Mouse (Mus musculus): ENCODE measurements around the gene Zfp960. TPM values are rescaled to one million over a fixed set of nuclear protein-coding genes. Genes with fewer than 3 reads are reported as not detected.
"Not testable (repeated sequence)": the region's sequence is repeated elsewhere in the genome, so short reads cannot be mapped to it uniquely, and the experiment has no call there.

The Zfp960 gene
- polyA plus RNA-seq (2012; ENCODE audit: insufficient read depth, insufficient read length, missing spikeins), result 1.5 and 2.6 TPM in 2 replicates

DNA sequence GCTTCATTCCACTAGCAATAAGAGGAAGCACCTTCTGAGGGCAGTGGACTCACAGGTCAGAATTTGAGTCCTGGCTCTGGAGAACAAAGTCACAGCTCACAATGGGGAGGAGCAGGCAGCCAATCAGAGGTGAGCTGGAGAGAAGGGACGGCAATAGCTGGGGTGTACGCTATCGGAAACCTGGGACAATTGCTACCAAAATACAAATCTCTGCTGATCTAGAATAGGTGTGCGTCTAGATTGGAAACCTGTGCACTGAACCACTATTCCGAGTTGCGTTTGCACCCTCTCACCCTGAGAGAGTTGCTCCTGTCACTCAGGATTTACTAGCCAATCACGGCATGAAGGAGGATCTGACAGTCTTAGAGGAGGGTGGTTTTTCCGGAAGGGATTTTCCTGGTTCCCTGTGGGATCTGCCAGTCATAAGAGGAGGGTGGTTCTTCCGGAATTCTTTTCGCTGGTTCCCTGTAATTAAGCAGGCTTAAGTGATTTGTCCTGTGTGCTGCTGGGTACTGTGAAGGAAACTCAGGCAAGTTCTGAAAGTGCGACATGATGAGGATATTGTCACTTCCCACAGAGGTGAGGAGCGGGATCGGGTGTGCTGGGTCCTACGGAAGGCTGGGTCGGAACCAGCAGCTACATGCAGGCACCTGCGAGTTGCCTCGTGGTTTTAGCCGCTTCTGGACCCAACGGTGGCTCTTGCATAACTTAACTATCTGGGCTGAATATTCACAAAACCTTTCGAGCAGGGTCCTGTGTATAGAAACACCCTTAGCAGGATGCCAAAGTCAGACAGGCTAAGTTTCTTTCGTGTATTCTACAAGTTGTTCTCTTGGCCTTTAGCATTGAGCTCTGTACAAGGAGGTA is at the start of gene Zfp960:
Gene Zfp960, plus strand, starts transcription at position 486 of the 867 bp plus-strand sequence.
- H3K4me1 ChIP-seq (ENCODE audit: control insufficient read depth, insufficient read depth, low read length); H3K27ac ChIP-seq (ENCODE audit: insufficient read depth, low read depth, low read length): not testable (repeated sequence)
- peak within 1 kb of the TSS; percentile 60 for H3K4me3 ChIP-seq (ENCODE audit: insufficient read depth, low read length)

DNA sequence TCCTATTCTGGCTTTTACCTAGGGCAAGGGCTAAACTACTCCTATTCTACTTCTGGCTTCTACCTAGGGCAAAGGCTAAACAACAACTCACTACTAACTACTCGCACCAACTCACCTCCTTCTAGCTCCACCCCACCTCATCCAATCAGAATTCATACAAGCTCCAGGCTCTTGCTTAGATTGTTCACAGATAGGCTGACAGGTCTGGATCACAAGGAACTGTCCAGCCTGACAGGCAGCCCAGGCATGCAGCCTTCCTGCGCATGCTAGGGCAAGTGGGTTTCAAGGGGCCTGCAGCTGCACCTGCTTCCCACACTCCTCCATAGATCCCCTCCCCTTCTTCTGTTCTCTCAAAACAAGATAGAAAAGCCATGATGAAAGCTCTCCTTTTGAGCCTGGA is 45.8 kb upstream of the Zfp960 start:
- not testable (repeated sequence) for H3K27ac ChIP-seq (ENCODE audit: insufficient read depth, low read depth, low read length); H3K4me1 ChIP-seq (ENCODE audit: control insufficient read depth, insufficient read depth, low read length)

DNA sequence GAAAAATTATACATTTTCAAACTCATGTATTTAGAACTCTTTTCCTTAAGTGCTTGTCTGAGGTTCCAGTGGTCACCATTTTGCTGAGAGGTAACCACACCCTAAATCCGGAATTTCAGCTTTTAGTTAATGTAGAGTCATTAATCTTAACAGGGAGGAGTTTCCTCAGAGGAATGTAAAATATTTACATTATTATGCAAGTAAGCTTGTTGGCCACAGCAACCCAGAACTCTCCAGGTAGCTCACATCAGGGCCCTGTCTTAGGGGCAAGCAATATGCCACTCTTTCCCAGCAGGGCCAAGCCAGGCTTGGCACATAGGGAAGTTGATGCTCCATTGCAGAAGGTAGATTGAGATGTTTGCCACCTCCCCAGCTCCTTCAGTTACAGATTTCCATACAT is 4.3 kb upstream of the Zfp960 start:
- not testable (repeated sequence) for H3K4me1 ChIP-seq (ENCODE audit: control insufficient read depth, insufficient read depth, low read length); H3K4me3 ChIP-seq (ENCODE audit: insufficient read depth, low read length); H3K27ac ChIP-seq (ENCODE audit: insufficient read depth, low read depth, low read length)

More for the DNA sequence above, 45.8 kb upstream of the Zfp960 start:
- not testable (repeated sequence) for H3K4me3 ChIP-seq (ENCODE audit: insufficient read depth, low read length)

DNA sequence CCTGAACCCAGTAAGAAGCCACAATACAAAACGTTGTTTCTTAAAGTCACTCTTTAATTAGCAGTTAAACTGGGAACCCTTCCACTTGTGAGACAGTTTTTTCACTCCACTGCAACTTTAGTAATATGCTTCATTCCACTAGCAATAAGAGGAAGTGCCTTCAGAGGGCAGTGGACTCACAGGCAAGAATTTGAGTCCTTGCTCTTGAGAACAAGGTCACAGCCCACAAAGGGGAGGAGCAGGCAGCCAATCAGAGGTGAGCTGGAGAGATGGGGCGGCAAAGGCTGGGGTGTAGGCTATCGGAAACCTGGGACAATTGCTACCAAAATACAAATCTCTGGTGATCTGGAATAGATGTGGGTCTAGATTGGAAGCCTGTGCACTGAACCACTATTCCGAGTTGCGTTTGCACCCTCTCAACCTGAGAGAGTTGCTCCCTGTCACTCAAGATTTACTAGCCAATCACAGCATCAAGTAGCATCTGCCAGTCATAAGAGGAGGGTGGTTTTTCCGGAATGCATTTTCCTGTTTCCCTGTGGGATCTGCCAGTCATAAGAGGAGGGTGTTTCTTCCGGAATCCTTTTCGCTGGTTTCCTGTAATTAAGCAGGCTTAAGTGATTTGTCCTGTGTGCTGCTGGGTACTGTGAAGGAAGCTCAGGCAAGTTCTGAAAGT is 57.1 kb downstream of the Zfp960 start, which contains the start of gene Zfp97:
Gene Zfp97, plus strand, starts transcription at position 586 of the 673 bp plus-strand sequence.
- not testable (repeated sequence) for H3K4me3 ChIP-seq (ENCODE audit: insufficient read depth, low read length); H3K4me1 ChIP-seq (ENCODE audit: control insufficient read depth, insufficient read depth, low read length); H3K27ac ChIP-seq (ENCODE audit: insufficient read depth, low read depth, low read length)

Other genes with a start within 250 kb of the Zfp960 start
- gene Zfp97, start 57.3 kb downstream of the Zfp960 start, polyA plus RNA-seq (2012; ENCODE audit: insufficient read depth, insufficient read length, missing spikeins), result 5.2 and 8.1 TPM in 2 replicates

All from bone marrow macrophage, adult 2 months (primary cell).